Mouse (Mus musculus): ENCODE measurements at regions not wholly inside any gene's neighbourhood (a gene's known extent, or its start where the extent isn't known, plus 50 kb on each side); places are given as distances from the start of the nearest gene placed in this dataset.

DNA sequence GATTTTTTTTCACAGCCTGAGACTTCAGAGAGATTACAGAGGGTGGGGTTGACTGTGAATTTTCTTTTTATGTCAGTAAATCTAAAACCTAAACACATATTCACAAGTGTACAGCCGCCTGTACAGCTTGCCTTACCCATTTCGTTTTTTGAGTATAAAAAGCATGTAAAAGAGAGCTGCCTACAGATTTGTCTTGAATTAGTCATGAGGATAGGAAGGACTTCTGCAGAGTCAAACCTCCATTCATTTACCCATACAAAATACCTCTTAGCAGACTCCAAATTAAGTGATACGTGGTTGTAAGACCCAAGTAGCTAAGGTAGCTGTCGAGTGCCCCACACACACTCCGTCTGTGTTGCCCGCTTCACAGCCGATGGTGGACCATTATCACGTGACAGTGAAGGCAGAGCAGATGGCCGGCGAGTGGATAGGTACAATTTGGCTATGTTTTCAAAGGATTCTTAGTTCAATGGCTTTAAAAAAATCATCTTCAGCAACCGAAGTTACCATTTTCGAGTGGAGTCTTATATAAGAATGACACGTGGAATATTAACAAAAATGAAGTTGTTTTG, 591.3 kb downstream of the Ptprc start:
- Histone ChIP-seq H3K27ac (ENCODE audit: insufficient read depth, low read length) (no peak overlapping the region), H3K4me3 (ENCODE audit: insufficient read depth, low read length) (no peak overlapping the region), H3K4me1 (ENCODE audit: control insufficient read depth, insufficient read depth, low read length) (peaks cover 3% of the 10 kb centered on the region; the same call in 1 of the 2 replicates)
- no peak for TF ChIP-seq POLR2A (IDR thresholded peaks at IDR 0.05; ENCODE audit: extremely low read depth, insufficient read depth, low read length)
- no peak for TF ChIP-seq CTCF (IDR thresholded peaks at IDR 0.05; ENCODE audit: extremely low read depth, insufficient read depth, low read length)

GRCm38 (mm10) chr1:137577639-137578038, 597.9 kb downstream of the Ptprc start:
- Histone ChIP-seq H3K4me1 (ENCODE audit: control insufficient read depth, insufficient read depth, low read length) (no peaks in the 10 kb centered on the region), H3K4me3 (ENCODE audit: insufficient read depth, low read length) (no peak overlapping the region), H3K27ac (ENCODE audit: insufficient read depth, low read length) (no peak overlapping the region)
- TF ChIP-seq POLR2A (IDR thresholded peaks at IDR 0.05; ENCODE audit: extremely low read depth, insufficient read depth, low read length) = no peak
- TF ChIP-seq CTCF (IDR thresholded peaks at IDR 0.05; ENCODE audit: extremely low read depth, insufficient read depth, low read length) = no peak

GRCm38 (mm10) chr1:137576174-137576573, 599.3 kb downstream of the Ptprc start:
- Histone ChIP-seq H3K4me1 (ENCODE audit: control insufficient read depth, insufficient read depth, low read length) (no peaks in the 10 kb centered on the region), H3K4me3 (ENCODE audit: insufficient read depth, low read length) (no peak overlapping the region), H3K27ac (ENCODE audit: insufficient read depth, low read length) (no peak overlapping the region)
- TF ChIP-seq POLR2A (IDR thresholded peaks at IDR 0.05; ENCODE audit: extremely low read depth, insufficient read depth, low read length) = no peak
- no peak for TF ChIP-seq CTCF (IDR thresholded peaks at IDR 0.05; ENCODE audit: extremely low read depth, insufficient read depth, low read length)

GRCm38 (mm10) chr1:137575380-137575779, 600.1 kb downstream of the Ptprc start:
- H3K4me1 ChIP-seq (ENCODE audit: control insufficient read depth, insufficient read depth, low read length) = no peaks in the 10 kb centered on the region
- no peak overlapping the region for H3K27ac ChIP-seq (ENCODE audit: insufficient read depth, low read length)
- no peak for TF ChIP-seq POLR2A (IDR thresholded peaks at IDR 0.05; ENCODE audit: extremely low read depth, insufficient read depth, low read length)
- TF ChIP-seq CTCF (IDR thresholded peaks at IDR 0.05; ENCODE audit: extremely low read depth, insufficient read depth, low read length) = no peak
- H3K4me3 ChIP-seq (ENCODE audit: insufficient read depth, low read length) = no peak overlapping the region

DNA sequence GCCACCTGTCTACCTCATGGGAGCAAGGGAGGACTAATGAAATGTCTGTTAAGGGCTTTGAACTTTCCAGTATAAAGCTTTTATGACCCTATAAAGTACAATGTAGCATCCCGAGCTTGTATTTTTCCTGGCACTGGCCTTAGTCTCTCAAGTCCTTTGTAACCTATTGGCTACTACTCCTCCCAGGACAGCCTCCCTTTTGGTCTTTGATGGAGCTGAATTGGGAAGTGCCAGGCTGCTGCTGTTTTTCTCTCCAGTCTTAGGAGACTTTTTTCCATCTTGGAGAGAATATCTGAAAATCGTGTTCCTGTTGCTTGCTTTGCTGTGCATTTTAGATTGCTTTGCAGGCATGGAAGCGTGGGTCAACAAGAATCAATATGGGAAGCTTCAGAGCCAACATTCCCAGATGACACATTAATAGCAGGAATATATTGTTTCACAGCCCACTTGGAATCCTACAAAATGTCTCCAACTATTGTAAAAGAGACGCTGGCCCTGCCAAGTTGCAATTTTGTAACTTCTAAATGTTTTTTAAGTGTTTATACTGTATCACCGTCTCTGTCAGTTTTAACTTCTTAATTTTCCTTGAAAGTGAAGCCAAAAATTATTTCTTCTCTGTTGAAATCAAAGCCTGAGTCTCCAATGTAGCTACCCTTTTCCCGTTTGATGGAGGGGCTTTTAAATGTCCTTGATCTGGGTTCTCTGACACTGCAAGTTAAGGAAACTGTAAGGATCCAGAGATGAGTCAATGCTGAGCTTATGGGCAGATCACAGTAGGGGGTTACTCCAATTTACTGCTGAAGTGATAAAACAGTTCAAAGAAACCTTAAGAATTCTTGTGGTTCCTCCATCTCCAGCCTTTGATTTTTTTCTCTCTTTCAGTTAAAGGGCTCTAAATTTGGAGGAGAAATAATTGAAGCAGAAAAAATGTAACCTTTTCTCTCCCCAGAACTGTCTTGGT, 603.3 kb downstream of the Ptprc start:
- Histone ChIP-seq H3K4me3 (ENCODE audit: insufficient read depth, low read length) (no peak overlapping the region), H3K27ac (ENCODE audit: insufficient read depth, low read length) (no peak overlapping the region), H3K4me1 (ENCODE audit: control insufficient read depth, insufficient read depth, low read length) (no peaks in the 10 kb centered on the region)
- TF ChIP-seq CTCF (IDR thresholded peaks at IDR 0.05; ENCODE audit: extremely low read depth, insufficient read depth, low read length) = no peak
- TF ChIP-seq POLR2A (IDR thresholded peaks at IDR 0.05; ENCODE audit: extremely low read depth, insufficient read depth, low read length) = no peak

DNA sequence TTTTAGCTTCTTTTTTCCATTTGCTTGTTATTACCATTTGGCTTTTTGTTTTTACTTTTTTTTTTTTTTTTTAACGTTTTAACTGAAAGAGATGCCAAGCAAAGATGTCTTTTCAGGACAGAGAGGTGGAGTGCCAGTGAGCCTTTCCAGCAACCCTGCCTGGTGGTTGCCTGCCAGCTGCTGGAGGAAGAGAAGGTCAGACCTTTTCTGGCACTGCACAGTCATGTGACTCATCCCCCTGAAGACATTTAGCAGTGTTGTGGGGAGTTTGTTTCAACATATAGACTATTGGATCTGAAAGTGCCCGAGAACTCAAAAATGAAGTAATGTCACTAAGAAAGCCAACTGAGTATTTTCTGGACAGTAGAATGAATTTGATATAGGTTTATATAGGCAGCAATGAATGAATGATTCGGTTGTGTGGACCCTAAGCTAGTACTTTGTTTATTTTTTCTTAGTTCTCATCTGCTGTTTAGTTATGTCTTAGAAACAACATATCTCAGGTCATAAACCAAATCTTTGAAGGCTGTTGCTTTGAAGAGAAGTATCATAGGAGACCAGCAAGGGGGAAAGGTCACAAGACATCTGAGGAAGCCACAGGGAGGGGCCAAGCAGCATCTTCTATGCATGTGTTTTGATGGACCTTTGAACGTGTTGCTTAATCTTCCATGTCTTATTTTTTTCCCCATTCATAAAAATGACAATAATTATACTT, 604.2 kb downstream of the Ptprc start:
- TF ChIP-seq POLR2A (IDR thresholded peaks at IDR 0.05; ENCODE audit: extremely low read depth, insufficient read depth, low read length) (no peak), CTCF (IDR thresholded peaks at IDR 0.05; ENCODE audit: extremely low read depth, insufficient read depth, low read length) (no peak)
- no peaks in the 10 kb centered on the region for H3K4me1 ChIP-seq (ENCODE audit: control insufficient read depth, insufficient read depth, low read length)

GRCm38 (mm10) chr1:137567526-137567925, 607.3 kb upstream of the Nr5a2 start:
- TF ChIP-seq CTCF (IDR thresholded peaks at IDR 0.05; ENCODE audit: extremely low read depth, insufficient read depth, low read length) = no peak
- no peak for TF ChIP-seq POLR2A (IDR thresholded peaks at IDR 0.05; ENCODE audit: extremely low read depth, insufficient read depth, low read length)
- H3K4me3 ChIP-seq (ENCODE audit: insufficient read depth, low read length) = no peak overlapping the region
- no peak overlapping the region for H3K27ac ChIP-seq (ENCODE audit: insufficient read depth, low read length)
- H3K4me1 ChIP-seq (ENCODE audit: control insufficient read depth, insufficient read depth, low read length) = no peaks in the 10 kb centered on the region

More for the DNA sequence above, 604.2 kb downstream of the Ptprc start:
- no peak overlapping the region for H3K27ac ChIP-seq (ENCODE audit: insufficient read depth, low read length)
- no peak overlapping the region for H3K4me3 ChIP-seq (ENCODE audit: insufficient read depth, low read length)

GRCm38 (mm10) chr1:137565573-137566048, 605.4 kb upstream of the Nr5a2 start:
- TF ChIP-seq POLR2A (IDR thresholded peaks at IDR 0.05; ENCODE audit: extremely low read depth, insufficient read depth, low read length) (no peak), CTCF (IDR thresholded peaks at IDR 0.05; ENCODE audit: extremely low read depth, insufficient read depth, low read length) (no peak)
- Histone ChIP-seq H3K4me1 (ENCODE audit: control insufficient read depth, insufficient read depth, low read length) (no peaks in the 10 kb centered on the region), H3K27ac (ENCODE audit: insufficient read depth, low read length) (no peak overlapping the region), H3K4me3 (ENCODE audit: insufficient read depth, low read length) (no peak overlapping the region)

DNA sequence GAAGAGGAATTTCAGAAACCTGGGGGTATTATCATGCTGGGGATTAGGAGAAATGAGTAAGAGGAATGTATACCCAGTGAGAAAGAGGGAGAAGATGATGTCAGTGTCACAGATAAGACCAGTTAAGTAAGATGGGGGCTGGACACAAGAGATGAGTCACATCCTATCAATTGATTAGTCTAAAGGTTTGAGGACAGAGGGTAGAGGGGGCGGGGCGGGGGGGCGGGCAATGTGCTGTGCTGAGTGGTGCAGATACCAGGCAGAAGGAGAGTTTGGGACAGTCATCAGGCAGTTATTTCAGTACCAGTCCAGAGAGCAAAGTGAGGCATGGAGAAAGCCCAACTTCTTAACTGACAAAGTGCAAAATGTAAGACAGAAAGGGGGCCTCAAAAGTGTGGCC, 601.4 kb upstream of the Nr5a2 start:
- H3K4me3 ChIP-seq (ENCODE audit: insufficient read depth, low read length) = no peak overlapping the region

More for the DNA sequence above, 601.4 kb upstream of the Nr5a2 start:
- no peaks in the 10 kb centered on the region for H3K4me1 ChIP-seq (ENCODE audit: control insufficient read depth, insufficient read depth, low read length)
- no peak overlapping the region for H3K27ac ChIP-seq (ENCODE audit: insufficient read depth, low read length)
- TF ChIP-seq POLR2A (IDR thresholded peaks at IDR 0.05; ENCODE audit: extremely low read depth, insufficient read depth, low read length) = no peak

Measured in cortical plate, adult 2 months (tissue).